Mouse (Mus musculus) CH12.LX (cell line): ENCODE data around the gene Adnp. TPM values are rescaled to one million over a fixed set of nuclear protein-coding genes. Genes with fewer than 3 reads are reported as not detected.
"Not testable (repeated sequence)": the region's sequence is repeated elsewhere in the genome, so short reads cannot be mapped to it uniquely, and the experiment has no call there.

ENCODE experiments used
- DNase-seq: peaks from one replicate; pipeline ENCODE4 v3.0.0-alpha.2; 2013; ENCODE audit errors: extremely low read depth
- H3K27ac ChIP-seq: 2 replicates; pipeline ENCODE4 v1.5.1; 2012; ENCODE audit warnings: low read depth, mild to moderate bottlenecking, control low read depth, moderate library complexity; ENCODE audit not compliant: insufficient read depth
- H3K27me3 ChIP-seq: replicated peaks from 2 replicates; pipeline ENCODE3; 2012; ENCODE audit warnings: inconsistent platforms
- H3K36me3 ChIP-seq, 2 experiments: replicated peaks in 1 of 2; 2 replicates each; pipeline versions ENCODE3 to v1.6.1; 2012; ENCODE audit warnings: inconsistent platforms in 1 of 2, low read length in 1 of 2, mild to moderate bottlenecking in 1 of 2, mixed read lengths in 1 of 2, moderate library complexity in 1 of 2; ENCODE audit not compliant: control insufficient read depth in 1 of 2, insufficient read depth in 1 of 2
- H3K4me1 ChIP-seq, 2 experiments: 2 replicates each; pipeline ENCODE4 v1.6.1; 2012; ENCODE audit warnings: inconsistent platforms in 1 of 2, moderate library complexity in 1 of 2; ENCODE audit not compliant: insufficient read depth in 2 of 2, control insufficient read depth in 1 of 2
- H3K4me2 ChIP-seq: 2 replicates; pipeline ENCODE4 v1.6.1; 2012; ENCODE audit warnings: low read depth, mild to moderate bottlenecking, control low read depth; ENCODE audit not compliant: poor library complexity, insufficient read depth, severe bottlenecking
- H3K4me3 ChIP-seq, 3 experiments: fragments of 150-350 bp in 1 of 3; sonication (generic) in 1 of 3; replicated peaks in 1 of 3; 2 replicates each; pipeline versions ENCODE3 to v1.5.1; 2011 to 2012; ENCODE audit warnings: low read depth in 2 of 3, low read length in 2 of 3, mild to moderate bottlenecking in 2 of 3, moderate library complexity in 2 of 3, control low read depth in 1 of 3, improper control_type of control experiment in 1 of 3, inconsistent platforms in 1 of 3, mixed read lengths in 1 of 3; ENCODE audit not compliant: poor library complexity in 1 of 3
- H3K79me2 ChIP-seq: replicated peaks from 2 replicates; pipeline ENCODE4 v1.6.1; 2012; ENCODE audit warnings: mild to moderate bottlenecking, moderate library complexity; ENCODE audit not compliant: control insufficient read depth, poor library complexity, insufficient read depth, severe bottlenecking; ENCODE audit errors: extremely low read depth
- H3K9ac ChIP-seq: 2 replicates; pipeline ENCODE4 v1.6.1; 2012; ENCODE audit warnings: low read depth, mild to moderate bottlenecking, control low read depth, moderate library complexity; ENCODE audit not compliant: insufficient read depth
- H3K9me3 ChIP-seq: replicated peaks from 2 replicates; pipeline ENCODE3; 2012; ENCODE audit warnings: low read length, inconsistent platforms, mixed read lengths
- BHLHE40 ChIP-seq: IDR thresholded peaks from 2 replicates; pipeline ENCODE4 v1.6.1; 2011; ENCODE audit warnings: mild to moderate bottlenecking, low read depth, low read length, improper control_type of control experiment
- CHD2 ChIP-seq: IDR thresholded peaks from 2 replicates; pipeline ENCODE4 v1.6.1; 2011; ENCODE audit warnings: low read length, improper control_type of control experiment
- E2F4 ChIP-seq: IDR thresholded peaks from 2 replicates; pipeline ENCODE4 v1.6.1; 2011; ENCODE audit warnings: low read depth, low read length, improper control_type of control experiment; ENCODE audit not compliant: insufficient replicate concordance
- IRF4 ChIP-seq: IDR thresholded peaks from 2 replicates; pipeline ENCODE4 v1.6.1; 2014; ENCODE audit warnings: low read depth, mild to moderate bottlenecking, inconsistent platforms, low read length, improper control_type of control experiment
- MAZ ChIP-seq: IDR thresholded peaks from 2 replicates; pipeline ENCODE4 v1.6.1; 2012; ENCODE audit warnings: low read depth, mild to moderate bottlenecking, inconsistent platforms, low read length, improper control_type of control experiment, moderate library complexity
- MEF2A ChIP-seq: IDR thresholded peaks from 2 replicates; pipeline ENCODE4 v1.6.1; 2014; ENCODE audit warnings: low read depth, mild to moderate bottlenecking, inconsistent platforms, low read length, improper control_type of control experiment, borderline replicate concordance
- POLR2AphosphoS2 ChIP-seq: IDR thresholded peaks from 2 replicates; pipeline ENCODE4 v1.6.1; 2011; ENCODE audit warnings: low read depth, low read length, improper control_type of control experiment
- SMC3 ChIP-seq: IDR thresholded peaks from 2 replicates; pipeline ENCODE4 v1.6.1; 2011; ENCODE audit warnings: low read depth, low read length, improper control_type of control experiment
- dilution Hi-C: fragments of 300-500 bp; cut with MboI; formaldehyde crosslinking; loops from 2 replicates; pipeline ENCODE4 v1.14.3; 2020; ENCODE audit warnings: low sequenced_read_pairs; ENCODE audit not compliant: extremely low pct_unique_long_range_greater_than_20kb, extremely low pct_ligation_motif_present
- in situ Hi-C: fragments of 300-500 bp; cut with MboI; formaldehyde crosslinking; loops from 3 replicates; pipeline ENCODE4 v1.14.3; 2019; ENCODE audit warnings: low sequenced_read_pairs, low pct_ligation_motif_present, low pct_unique_long_range_greater_than_20kb, mixed read lengths
- polyA plus RNA-seq: library from polyadenylated mRNA; unstranded; fragments of >175 nt; gene quantifications from 2 replicates; pipeline ENCODE4 v1.2.1, GENCODE M21; 2012; ENCODE audit warnings: low read depth; ENCODE audit not compliant: insufficient read length
- total RNA-seq, 2 experiments: library from RNA; depleted of rRNA; stranded (reverse); fragments of 300-350 nt in 1 of 2; fragments of >200 nt in 1 of 2; gene quantifications; 2 replicates each; pipeline ENCODE4 v1.2.3; 2012 to 2014

Gene Adnp
- total and polyA plus RNA-seq, 3 experiments = 1.3 to 12.9 (median 3.3) TPM

GRCm38 (mm10) chr2:168160370-168160930 lies 46.5 kb downstream of the Adnp start:
- Histone ChIP-seq H3K36me3 (no peaks in the 10 kb centered on the region), H3K27ac (no peak overlapping the region), H3K9ac (no peak overlapping the region), H3K79me2 (no peaks in the 10 kb centered on the region), H3K27me3 (no peaks in the 10 kb centered on the region), H3K4me1 (peaks cover 2 to 3% of the 10 kb centered on the region in 2 experiments; a peak in 1 of 4 replicates), H3K9me3 (no peaks in the 10 kb centered on the region), H3K4me3 (no peak overlapping the region), H3K4me2 (no peak overlapping the region)
- TF ChIP-seq SMC3 (no peak), CHD2 (no peak), E2F4 (no peak), IRF4 (no peak), POLR2AphosphoS2 (no peak), BHLHE40 (no peak), MAZ (no peak)
- dilution Hi-C loops (no loop called here), in situ Hi-C loops (no loop called here)
- DNase-seq = no peak

DNA sequence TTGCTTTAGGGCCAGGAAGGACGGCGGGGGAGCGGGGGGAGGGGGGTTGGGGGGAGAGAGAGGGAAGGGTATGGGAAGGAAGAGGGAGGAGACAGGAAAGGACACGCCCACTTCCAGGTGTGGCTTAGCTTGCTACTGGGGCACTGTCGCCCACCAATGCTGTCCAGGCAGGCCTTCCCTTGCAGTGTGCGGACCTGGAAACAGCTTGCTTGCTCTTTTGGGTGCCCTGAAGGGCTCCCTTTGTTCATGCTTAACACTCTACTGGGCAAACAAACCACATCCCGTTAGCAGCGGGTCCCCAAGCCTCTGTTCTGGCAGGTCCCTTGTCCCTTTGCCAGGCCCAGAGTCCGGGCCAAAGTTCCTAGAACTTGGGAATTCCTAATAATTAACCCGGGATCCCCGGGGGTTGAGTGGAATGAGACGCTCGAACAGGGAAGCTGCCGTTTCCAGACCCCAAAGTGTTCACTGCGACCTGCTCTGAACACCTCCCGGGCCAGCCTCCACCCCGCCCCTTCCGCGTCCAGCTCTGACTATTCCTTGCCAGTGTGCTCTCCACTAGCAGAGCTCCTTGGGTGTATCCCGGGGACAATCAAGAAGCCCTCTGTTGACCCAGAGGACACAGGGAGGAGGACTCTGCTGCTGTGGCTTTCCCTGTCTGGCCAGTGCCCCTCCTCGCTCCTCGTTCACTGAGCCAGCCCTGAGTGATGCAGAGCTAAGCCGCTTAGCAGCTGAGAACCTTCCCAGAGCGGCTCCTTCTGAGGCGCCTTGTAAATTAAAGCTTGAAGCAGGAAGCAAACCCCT lies 47.8 kb downstream of the Adnp start:
- Histone ChIP-seq H3K4me1 (peaks cover 8 to 13% of the 10 kb centered on the region in 2 experiments), H3K4me3 (no peak overlapping the region), H3K9ac (no peak overlapping the region), H3K27ac (no peak overlapping the region), H3K79me2 (no peaks in the 10 kb centered on the region), H3K9me3 (no peaks in the 10 kb centered on the region), H3K36me3 (no peaks in the 10 kb centered on the region), H3K27me3 (no peaks in the 10 kb centered on the region), H3K4me2 (no peak overlapping the region)
- no peak for DNase-seq
- TF ChIP-seq MEF2A = no peak
- no peak for TF ChIP-seq E2F4
- dilution Hi-C loops = no loop called here
- in situ Hi-C loops = no loop called here

- DNase-seq, H3K79me2 ChIP-seq, H3K36me3 ChIP-seq, H3K9ac ChIP-seq, H3K27me3 ChIP-seq, H3K27ac ChIP-seq, H3K9me3 ChIP-seq, H3K4me3 ChIP-seq, in situ Hi-C loops, dilution Hi-C loops, H3K4me2 ChIP-seq: not testable (repeated sequence)
- peaks cover 8 to 25% of the 10 kb centered on the region in 2 experiments for H3K4me1 ChIP-seq
These were observed 48.9 kb downstream of the Adnp start for GRCm38 (mm10) chr2:168157974-168158373.
